Mouse (Mus musculus) liver, embryonic 14.5 days (tissue): ENCODE data around the gene Ccne1. TPM values are rescaled to one million over a fixed set of nuclear protein-coding genes. Genes with fewer than 3 reads are reported as not detected.

Source experiments
- ATAC-seq: fragments of 200-750 bp; cut with Nextera tagmentation; 2 replicates; pipeline ENCODE4 v1.8.0; 2017; ENCODE audit warnings: moderate number of reproducible peaks, mild to moderate bottlenecking, moderate library complexity; ENCODE audit not compliant: insufficient read depth
- DNase-seq, 3 experiments: peaks; one replicate each; pipeline ENCODE4 v3.0.0-alpha.2; 2012 to 2013; ENCODE audit warnings: low read depth in 3 of 3, low spot score in 3 of 3
- H3K27ac ChIP-seq: fragments of 300-500 bp; sonication (generic); 2 replicates; pipeline ENCODE4 v1.5.1; 2014; ENCODE audit warnings: moderate library complexity, mild to moderate bottlenecking, control low read depth, inconsistent platforms
- H3K27me3 ChIP-seq: fragments of 300-500 bp; sonication (generic); 2 replicates; pipeline ENCODE4 v1.6.1; 2014; ENCODE audit warnings: mild to moderate bottlenecking, low read length, moderate library complexity; ENCODE audit not compliant: control insufficient read depth, insufficient read depth
- H3K36me3 ChIP-seq: fragments of 300-500 bp; sonication (generic); replicated peaks from 2 replicates; pipeline ENCODE4 v1.6.1; 2014; ENCODE audit warnings: low read depth; ENCODE audit not compliant: control insufficient read depth, insufficient read depth
- H3K4me1 ChIP-seq, 2 experiments: fragments of 200-500 bp in 1 of 2; fragments of 300-500 bp in 1 of 2; sonication (generic) in 1 of 2; replicated peaks; 2 replicates each; pipeline ENCODE4 v1.6.1; 2012 to 2014; ENCODE audit warnings: antibody characterized with exemption in 1 of 2, inconsistent platforms in 1 of 2, low read length in 1 of 2; ENCODE audit not compliant: control insufficient read depth in 2 of 2, insufficient read depth in 2 of 2
- H3K4me2 ChIP-seq: fragments of 300-500 bp; sonication (generic); 2 replicates; pipeline ENCODE4 v1.6.1; 2014; ENCODE audit warnings: low read depth, mild to moderate bottlenecking, control low read depth, moderate library complexity
- H3K4me3 ChIP-seq, 2 experiments: fragments of 200-500 bp in 1 of 2; fragments of 300-500 bp in 1 of 2; sonication (generic) in 1 of 2; 2 replicates each; pipeline ENCODE4 v1.5.1; 2012 to 2014; ENCODE audit warnings: low read depth in 2 of 2, low read length in 2 of 2, mild to moderate bottlenecking in 2 of 2, control low read depth in 1 of 2, inconsistent platforms in 1 of 2, moderate library complexity in 1 of 2; ENCODE audit not compliant: insufficient read depth in 1 of 2
- H3K9ac ChIP-seq: fragments of 300-500 bp; sonication (generic); replicated peaks from 2 replicates; pipeline ENCODE4 v1.6.1; 2014; ENCODE audit warnings: mild to moderate bottlenecking, control low read depth, moderate library complexity
- H3K9me3 ChIP-seq: fragments of 300-500 bp; sonication (generic); 2 replicates; pipeline ENCODE4 v1.6.1; 2016; ENCODE audit warnings: low read length, mixed read lengths; ENCODE audit not compliant: control insufficient read depth
- CTCF ChIP-seq: IDR thresholded peaks from 2 replicates; pipeline ENCODE4 v1.5.1; 2016; ENCODE audit warnings: antibody characterized with exemption, low read depth, control low read depth
- EP300 ChIP-seq: IDR thresholded peaks from 2 replicates; pipeline ENCODE4 v1.6.1; 2016; ENCODE audit warnings: antibody characterized with exemption, low read depth
- WGBS: fragments of 180-500 bp; shearing (Covaris S2); extraction: QIAGEN DNeasy Blood & Tissue Kit; methylation state at CpG from one replicate; pipeline ENCODE4 v1.1.7; 2014; ENCODE audit not compliant: insufficient replicate concordance; 5-methylcytosine and 5-hydroxymethylcytosine counted together
- polyA plus RNA-seq, 2 experiments: library from polyadenylated mRNA; depleted of rRNA in 1 of 2; stranded (reverse) in 1 of 2; unstranded in 1 of 2; fragments of >200 nt; fragmentation: Nextera tagmentation in 1 of 2; extraction: Ambion mirVana in 1 of 2; gene quantifications; 2 replicates each; pipeline versions ENCODE4 v1.2.1 to v1.2.3; 2012 to 2014

Ccne1 gene
- polyA plus RNA-seq, 2 experiments, result 71.1 to 87.8 TPM

DNA sequence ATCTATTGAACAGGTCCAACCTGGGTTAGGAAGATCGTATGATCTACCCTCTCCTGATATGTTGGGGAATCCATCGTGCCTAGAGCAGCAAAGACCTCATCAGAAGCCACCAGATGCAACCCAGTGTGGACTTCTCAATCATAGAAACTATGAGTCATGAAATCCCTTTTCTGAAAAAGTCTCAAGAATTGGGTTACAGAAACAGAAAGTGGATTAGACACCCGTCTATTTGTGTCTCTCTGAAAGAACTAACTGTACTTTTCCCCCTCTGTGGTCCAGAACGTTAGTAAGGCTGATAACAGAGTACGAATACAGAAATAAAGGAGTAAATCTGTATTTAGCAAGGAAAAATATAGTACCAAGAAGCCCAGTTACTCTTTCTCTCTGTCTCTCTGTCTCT lies 36.3 kb downstream of the Ccne1 start:
- no peak for ATAC-seq

DNA sequence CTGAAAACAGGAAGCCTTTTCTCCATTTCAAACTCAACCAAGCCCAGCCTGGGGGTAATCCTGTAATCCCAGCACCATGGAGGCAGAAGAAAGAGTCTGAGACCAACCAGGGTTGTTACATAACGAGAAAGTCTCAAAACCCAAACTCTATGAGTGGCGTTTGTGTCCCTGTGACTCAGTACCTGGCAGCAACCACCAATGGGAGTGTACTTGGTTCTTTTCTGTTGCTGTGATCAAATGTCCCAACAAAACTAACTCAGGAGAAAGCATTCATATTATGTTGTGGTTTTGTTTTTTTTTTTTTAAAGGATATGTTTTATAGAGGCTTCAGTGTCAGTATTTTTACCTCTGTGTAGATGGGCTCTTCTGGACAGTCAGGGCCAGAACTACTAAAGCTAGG lies 36.7 kb downstream of the Ccne1 start:
- H3K9me3 ChIP-seq, result no peaks in the 10 kb centered on the region
- H3K4me1 ChIP-seq, result no peaks in the 10 kb centered on the region
- H3K36me3 ChIP-seq, result no peaks in the 10 kb centered on the region
- H3K27me3 ChIP-seq, result peaks cover 5% of the 10 kb centered on the region
- ATAC-seq (no peak), DNase-seq (no peak)
- no peak overlapping the region for H3K9ac ChIP-seq
- 15% methylated on average over 2 of the region's 2 CpGs for WGBS
- no peak overlapping the region for H3K4me2 ChIP-seq
- H3K27ac ChIP-seq, result no peak overlapping the region
- no peak overlapping the region for H3K4me3 ChIP-seq
- TF ChIP-seq EP300, result no peak
- no peak for TF ChIP-seq CTCF

More for the DNA sequence above, 36.3 kb downstream of the Ccne1 start:
- DNase-seq, result no peak
- no peaks in the 10 kb centered on the region for H3K9me3 ChIP-seq
- H3K27me3 ChIP-seq, result peaks cover 5% of the 10 kb centered on the region
- no peaks in the 10 kb centered on the region for H3K36me3 ChIP-seq
- no peak overlapping the region for H3K27ac ChIP-seq
- no peak overlapping the region for H3K9ac ChIP-seq
- no peaks in the 10 kb centered on the region for H3K4me1 ChIP-seq
- H3K4me2 ChIP-seq, result no peak overlapping the region
- no peak for TF ChIP-seq EP300
- no peak for TF ChIP-seq CTCF
- WGBS, result 50% methylated on average over 5 of the region's 5 CpGs
- H3K4me3 ChIP-seq, result no peak overlapping the region

DNA sequence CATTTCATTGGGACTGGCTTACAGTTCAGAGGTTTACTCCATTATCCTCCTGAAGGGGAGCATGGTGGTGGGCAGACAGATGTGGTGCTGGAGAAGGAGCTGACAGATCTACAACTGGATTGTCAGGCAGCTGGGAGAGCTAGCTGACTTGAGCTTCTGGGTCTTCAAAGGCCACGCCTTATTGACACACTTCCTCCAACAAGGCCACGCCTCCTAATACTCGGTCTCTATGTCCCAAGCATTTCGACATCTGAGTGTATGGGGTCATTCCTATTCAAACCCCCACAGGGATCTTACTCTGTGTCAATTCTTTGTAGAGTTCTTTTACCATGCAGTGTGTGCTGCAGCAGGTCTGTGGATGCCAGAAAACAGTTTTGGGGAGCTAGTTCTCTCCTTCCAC lies 42.9 kb downstream of the Ccne1 start:
- H3K27me3 ChIP-seq, result no peaks in the 10 kb centered on the region
- H3K36me3 ChIP-seq, result no peaks in the 10 kb centered on the region
- TF ChIP-seq CTCF, result no peak
- TF ChIP-seq EP300, result no peak
- 23% methylated on average over 4 of the region's 4 CpGs for WGBS
- no peak overlapping the region for H3K9ac ChIP-seq
- H3K9me3 ChIP-seq, result no peaks in the 10 kb centered on the region
- no peak for ATAC-seq
- no peaks in the 10 kb centered on the region for H3K4me1 ChIP-seq
- no peak for DNase-seq
- no peak overlapping the region for H3K4me2 ChIP-seq
- no peak overlapping the region for H3K4me3 ChIP-seq
- H3K27ac ChIP-seq, result no peak overlapping the region

DNA sequence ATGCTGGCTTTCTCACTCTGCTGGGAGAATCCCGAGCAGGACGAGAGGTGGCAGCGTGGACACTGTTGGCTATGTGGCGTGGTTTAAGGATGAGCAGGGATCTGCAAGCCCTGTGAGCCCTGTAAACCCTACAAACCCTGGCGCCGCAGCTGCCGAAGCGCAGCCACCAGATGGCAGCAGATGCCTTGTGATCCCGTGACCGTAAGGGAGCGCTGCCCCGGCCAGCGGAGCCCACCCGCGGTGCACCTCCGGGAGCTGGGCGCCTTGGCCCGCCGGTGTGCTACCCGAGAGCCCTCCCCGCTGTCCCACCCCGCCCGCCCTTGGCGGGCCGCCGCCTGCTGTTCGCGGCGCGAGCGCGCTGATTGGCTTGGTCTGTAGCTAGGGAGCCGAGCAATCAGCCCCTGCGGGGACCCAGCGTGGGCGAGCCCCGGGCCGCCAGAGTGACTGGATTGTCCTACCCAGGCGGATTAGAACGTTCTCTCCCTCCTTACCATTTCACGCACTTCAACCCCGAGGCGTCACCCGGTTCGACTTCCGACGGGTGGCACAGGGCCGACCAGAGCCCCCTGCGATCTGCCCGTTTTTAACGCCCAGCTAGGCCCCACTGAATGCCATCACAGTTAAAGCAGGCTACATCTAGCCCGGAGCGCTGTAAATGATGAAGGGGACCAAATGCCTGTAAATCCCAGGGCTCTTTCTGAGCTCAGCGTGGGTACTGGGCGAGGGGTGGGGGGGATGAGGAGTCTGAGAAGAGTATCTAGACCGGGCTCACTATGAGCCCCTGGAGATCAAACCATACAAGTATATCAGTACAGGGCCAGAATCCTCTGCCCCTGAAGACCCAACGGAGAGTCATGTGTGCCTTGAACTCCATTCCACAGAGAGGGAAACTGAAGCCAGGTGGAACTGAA lies 46.0 kb downstream of the Ccne1 start:
- H3K9ac ChIP-seq, result peak overlapping the region; percentile 2; the same call in 1 of the 2 replicates
- no peaks in the 10 kb centered on the region for H3K9me3 ChIP-seq
- WGBS, result 4% methylated on average over 57 of the region's 57 CpGs
- DNase-seq, result peak; percentile 52 to 55 (median 53)
- H3K4me2 ChIP-seq, result peak overlapping the region; percentile 61
- no peaks in the 10 kb centered on the region for H3K4me1 ChIP-seq
- TF ChIP-seq EP300, result no peak
- peak; percentile 86 for TF ChIP-seq CTCF
- no peaks in the 10 kb centered on the region for H3K36me3 ChIP-seq
- peak; percentile 82 for ATAC-seq
- H3K4me3 ChIP-seq, result peak overlapping the region; percentile 43 to 52
- no peaks in the 10 kb centered on the region for H3K27me3 ChIP-seq
- H3K27ac ChIP-seq, result no peak overlapping the region

DNA sequence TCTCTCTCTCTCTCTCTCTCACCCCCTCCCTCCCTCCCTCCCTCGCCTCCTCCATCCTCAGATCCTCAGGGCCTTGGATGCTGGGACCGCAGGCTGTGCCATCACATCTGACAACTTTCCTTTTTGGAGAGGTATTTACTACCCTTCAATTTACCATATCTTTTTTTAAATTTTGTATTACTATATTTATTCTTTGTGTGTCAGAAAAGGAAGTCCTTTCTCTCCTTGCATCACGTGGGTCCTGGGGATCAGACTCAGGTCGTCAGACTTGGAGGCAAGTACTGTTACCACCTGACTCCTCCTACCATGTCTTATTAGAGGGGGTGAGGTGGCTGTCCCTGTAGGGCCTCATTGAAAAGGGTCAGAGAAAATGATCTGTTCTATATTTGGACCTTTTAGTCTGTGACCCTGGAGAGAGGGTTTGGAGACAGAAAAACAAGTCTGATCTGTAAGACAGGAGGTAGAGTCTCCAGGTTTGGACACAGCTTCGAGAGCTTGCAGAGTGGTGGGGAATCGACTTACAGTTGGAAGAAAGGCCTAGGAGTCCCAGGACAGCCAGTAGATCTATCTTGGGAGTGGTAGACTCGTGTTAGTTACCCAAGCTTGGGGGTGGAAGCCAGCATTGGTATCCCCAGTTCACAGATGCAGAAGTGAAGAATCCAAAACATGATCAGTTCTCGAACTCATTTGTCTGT lies 47.6 kb downstream of the Ccne1 start:
- no peak for DNase-seq
- H3K27me3 ChIP-seq, result no peaks in the 10 kb centered on the region
- H3K9ac ChIP-seq, result no peak overlapping the region
- 41% methylated on average over 8 of the region's 8 CpGs for WGBS
- no peak overlapping the region for H3K27ac ChIP-seq
- ATAC-seq, result no peak
- no peak overlapping the region for H3K4me2 ChIP-seq
- H3K36me3 ChIP-seq, result no peaks in the 10 kb centered on the region
- no peak overlapping the region for H3K4me3 ChIP-seq
- TF ChIP-seq EP300, result no peak
- no peak for TF ChIP-seq CTCF
- no peaks in the 10 kb centered on the region for H3K9me3 ChIP-seq
- H3K4me1 ChIP-seq, result no peaks in the 10 kb centered on the region
